Mouse (Mus musculus): ENCODE data around the gene Zfp987.
"Not testable (repeated sequence)": the region's sequence is repeated elsewhere in the genome, so short reads cannot be mapped to it uniquely, and the experiment has no call there.

Gene Zfp987

GRCm38 (mm10) chr4:146096998-146097397 is at the start of gene Zfp987:
Zfp987 (plus strand) TSS chr4:146097298.
- not testable (repeated sequence) for DNase-seq (ENCODE audit: inconsistent age in 2 of 2, low spot score in 1 of 2)

- not testable (repeated sequence) for DNase-seq (ENCODE audit: inconsistent age in 2 of 2, low spot score in 1 of 2)
These were observed 44.6 kb upstream of the Zfp987 start for GRCm38 (mm10) chr4:146052536-146052935.

- not testable (repeated sequence) for DNase-seq (ENCODE audit: inconsistent age in 2 of 2, low spot score in 1 of 2)
These were observed 43.7 kb upstream of the Zfp987 start for GRCm38 (mm10) chr4:146053445-146053844.

GRCm38 (mm10) chr4:146055335-146055734 is 41.8 kb upstream of the Zfp987 start:
- DNase-seq (ENCODE audit: inconsistent age in 2 of 2, low spot score in 1 of 2) = no peak

GRCm38 (mm10) chr4:146058646-146059045 is 38.5 kb upstream of the Zfp987 start:
- DNase-seq (ENCODE audit: inconsistent age in 2 of 2, low spot score in 1 of 2) = not testable (repeated sequence)

GRCm38 (mm10) chr4:146059078-146059477 is 38.0 kb upstream of the Zfp987 start:
- DNase-seq (ENCODE audit: inconsistent age in 2 of 2, low spot score in 1 of 2) = not testable (repeated sequence)

GRCm38 (mm10) chr4:146059974-146060693 is 37.0 kb upstream of the Zfp987 start:
- DNase-seq (ENCODE audit: inconsistent age in 2 of 2, low spot score in 1 of 2) = not testable (repeated sequence)

GRCm38 (mm10) chr4:146061082-146061481 is 36.0 kb upstream of the Zfp987 start:
- DNase-seq (ENCODE audit: inconsistent age in 2 of 2, low spot score in 1 of 2) = not testable (repeated sequence)

- DNase-seq (ENCODE audit: inconsistent age in 2 of 2, low spot score in 1 of 2) = not testable (repeated sequence)
These were observed 35.1 kb upstream of the Zfp987 start for GRCm38 (mm10) chr4:146062021-146062420.

GRCm38 (mm10) chr4:146063001-146063400 is 34.1 kb upstream of the Zfp987 start:
- not testable (repeated sequence) for DNase-seq (ENCODE audit: inconsistent age in 2 of 2, low spot score in 1 of 2)

GRCm38 (mm10) chr4:146063621-146064020 is 33.5 kb upstream of the Zfp987 start:
- DNase-seq (ENCODE audit: inconsistent age in 2 of 2, low spot score in 1 of 2) = not testable (repeated sequence)

- not testable (repeated sequence) for DNase-seq (ENCODE audit: inconsistent age in 2 of 2, low spot score in 1 of 2)
These were observed 32.3 kb upstream of the Zfp987 start for GRCm38 (mm10) chr4:146064807-146065206.

GRCm38 (mm10) chr4:146066932-146067580 is 30.0 kb upstream of the Zfp987 start:
- not testable (repeated sequence) for DNase-seq (ENCODE audit: inconsistent age in 2 of 2, low spot score in 1 of 2)

- not testable (repeated sequence) for DNase-seq (ENCODE audit: inconsistent age in 2 of 2, low spot score in 1 of 2)
These were observed 29.5 kb upstream of the Zfp987 start for GRCm38 (mm10) chr4:146067594-146067993.

GRCm38 (mm10) chr4:146073264-146073663 is 23.8 kb upstream of the Zfp987 start:
- not testable (repeated sequence) for DNase-seq (ENCODE audit: inconsistent age in 2 of 2, low spot score in 1 of 2)

GRCm38 (mm10) chr4:146101448-146101847 is 4.3 kb downstream of the Zfp987 start:
- DNase-seq (ENCODE audit: inconsistent age in 2 of 2, low spot score in 1 of 2) = not testable (repeated sequence)

GRCm38 (mm10) chr4:146156524-146156923 is 59.4 kb downstream of the Zfp987 start, which contains the start of gene Zfp600:
Zfp600 (plus strand) TSS chr4:146156824.
- not testable (repeated sequence) for DNase-seq (ENCODE audit: inconsistent age in 2 of 2, low spot score in 1 of 2)

GRCm38 (mm10) chr4:146162893-146163292 is 65.8 kb downstream of the Zfp987 start:
- peak in 1 of 2 experiments; percentile 25 for DNase-seq (ENCODE audit: inconsistent age in 2 of 2, low spot score in 1 of 2)

GRCm38 (mm10) chr4:146167202-146167832 is 70.2 kb downstream of the Zfp987 start:
- peak in 1 of 2 experiments; percentile 20 for DNase-seq (ENCODE audit: inconsistent age in 2 of 2, low spot score in 1 of 2)

- DNase-seq (ENCODE audit: inconsistent age in 2 of 2, low spot score in 1 of 2) = peak; percentile 10 to 35
These were observed 70.9 kb downstream of the Zfp987 start for GRCm38 (mm10) chr4:146167879-146168532.

- DNase-seq (ENCODE audit: inconsistent age in 2 of 2, low spot score in 1 of 2) = not testable (repeated sequence)
These were observed 71.7 kb downstream of the Zfp987 start for GRCm38 (mm10) chr4:146168730-146169215.
